Mouse (Mus musculus): Measurements from ENCODE around the gene Lclat1. TPM values are rescaled to one million over a fixed set of nuclear protein-coding genes. Genes with fewer than 3 reads are reported as not detected.

Gene Lclat1
- 14.3 and 27.5 TPM in 2 replicates for total RNA-seq (2014; fragmentation: Nextera tagmentation)
- 11.0 and 12.8 TPM in 2 replicates for total RNA-seq (2017)

GRCm38 (mm10) chr17:73107158-73108157 is at the start of gene Lclat1:
Lclat1 (plus strand) TSS chr17:73107985.
- ATAC-seq (replicated peaks; ENCODE audit: poor library complexity, severe bottlenecking): peak; percentile 98

- no peak for ATAC-seq (replicated peaks; ENCODE audit: poor library complexity, severe bottlenecking)
Observed at GRCm38 (mm10) chr17:73058319-73058718, 49.5 kb upstream of the Lclat1 start.

DNA sequence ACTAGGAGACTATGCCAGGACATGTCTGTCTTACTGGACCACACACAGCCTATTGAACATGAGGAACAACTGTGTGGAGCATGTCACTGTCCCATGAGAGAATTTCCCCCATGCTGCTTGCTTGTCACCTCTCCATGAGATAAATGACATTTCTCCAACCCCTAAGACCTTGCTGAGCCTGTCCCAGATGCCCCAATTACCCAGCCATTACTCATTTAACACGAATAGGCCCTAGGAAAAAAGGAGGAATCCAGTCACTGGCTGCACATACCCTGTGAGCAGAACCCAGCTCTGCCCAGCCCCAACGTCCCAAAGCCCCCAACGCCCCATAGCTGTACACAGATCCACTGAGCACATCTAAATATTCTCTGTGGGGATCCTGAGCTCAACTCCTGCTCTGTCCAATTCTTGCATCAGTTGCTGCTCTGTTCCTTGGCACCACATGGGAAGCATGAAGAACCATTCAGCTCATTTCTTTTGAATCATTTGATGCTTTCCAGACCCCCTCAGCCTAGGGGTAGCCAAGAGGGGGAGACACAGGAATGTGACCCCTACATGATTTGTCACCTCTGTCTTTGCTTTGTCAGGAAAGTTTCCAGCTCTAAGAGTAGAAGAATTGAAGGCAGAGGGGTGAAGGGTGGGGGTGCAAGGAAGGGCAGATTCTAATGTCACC is 47.4 kb upstream of the Lclat1 start:
- no peak for ATAC-seq (replicated peaks; ENCODE audit: poor library complexity, severe bottlenecking)

DNA sequence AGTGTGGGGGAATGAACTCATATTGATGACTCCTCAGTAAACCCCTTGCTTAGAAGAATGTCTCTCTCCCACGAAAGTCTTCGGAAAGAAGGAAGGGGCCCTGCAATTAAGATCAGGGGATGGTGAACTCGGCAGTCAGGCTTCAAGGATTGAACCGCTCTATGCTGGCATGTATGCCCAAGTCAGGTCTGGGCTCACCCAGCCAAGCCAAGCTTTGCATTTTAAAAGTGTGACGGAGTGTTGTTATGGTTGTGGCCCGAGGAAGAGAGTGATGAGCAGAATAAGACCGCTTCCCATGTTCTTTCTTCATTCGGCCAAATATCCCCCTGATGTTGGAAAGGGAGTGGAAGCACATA is 46.9 kb upstream of the Lclat1 start:
- no peak for ATAC-seq (replicated peaks; ENCODE audit: poor library complexity, severe bottlenecking)

DNA sequence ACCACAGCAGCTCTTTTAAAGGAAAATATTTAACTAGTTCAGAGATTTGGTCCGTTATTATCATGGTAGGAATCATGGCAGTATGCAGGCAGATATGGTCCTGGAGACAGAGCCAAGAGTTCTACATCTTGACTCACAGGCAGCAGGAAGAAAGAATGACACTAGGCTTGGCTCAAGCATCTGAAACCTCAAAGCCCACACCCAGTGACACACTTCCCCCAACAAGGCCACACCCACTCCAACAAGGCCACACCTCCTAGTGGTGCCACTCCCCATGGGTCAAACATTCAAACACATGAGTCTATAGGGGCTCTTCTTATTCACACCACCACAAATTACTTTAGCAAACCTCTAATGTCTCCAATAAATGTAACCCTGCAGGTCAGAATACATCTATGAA is 45.1 kb upstream of the Lclat1 start:
- ATAC-seq (replicated peaks; ENCODE audit: poor library complexity, severe bottlenecking): no peak

DNA sequence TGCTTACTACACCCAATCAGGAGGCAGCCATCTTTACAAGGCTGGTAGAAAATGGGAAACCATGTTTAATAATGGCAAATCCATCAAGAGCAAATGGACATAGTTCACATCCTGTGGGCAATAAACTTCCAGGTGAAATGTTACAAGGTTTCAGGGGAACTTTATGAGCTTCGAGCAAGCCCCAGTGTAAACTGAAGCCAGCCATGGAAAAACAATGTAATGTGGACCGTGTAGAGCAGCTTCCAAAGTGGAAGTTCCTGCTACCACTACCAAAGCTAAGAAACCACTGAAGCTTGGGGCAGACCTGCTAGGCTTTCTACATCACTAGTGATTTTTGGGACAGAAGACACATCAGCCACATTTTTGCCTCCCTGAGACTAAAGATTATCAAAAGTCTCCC is 44.5 kb upstream of the Lclat1 start:
- no peak for ATAC-seq (replicated peaks; ENCODE audit: poor library complexity, severe bottlenecking)

GRCm38 (mm10) chr17:73063781-73064180 is 44.0 kb upstream of the Lclat1 start:
- no peak for ATAC-seq (replicated peaks; ENCODE audit: poor library complexity, severe bottlenecking)

DNA sequence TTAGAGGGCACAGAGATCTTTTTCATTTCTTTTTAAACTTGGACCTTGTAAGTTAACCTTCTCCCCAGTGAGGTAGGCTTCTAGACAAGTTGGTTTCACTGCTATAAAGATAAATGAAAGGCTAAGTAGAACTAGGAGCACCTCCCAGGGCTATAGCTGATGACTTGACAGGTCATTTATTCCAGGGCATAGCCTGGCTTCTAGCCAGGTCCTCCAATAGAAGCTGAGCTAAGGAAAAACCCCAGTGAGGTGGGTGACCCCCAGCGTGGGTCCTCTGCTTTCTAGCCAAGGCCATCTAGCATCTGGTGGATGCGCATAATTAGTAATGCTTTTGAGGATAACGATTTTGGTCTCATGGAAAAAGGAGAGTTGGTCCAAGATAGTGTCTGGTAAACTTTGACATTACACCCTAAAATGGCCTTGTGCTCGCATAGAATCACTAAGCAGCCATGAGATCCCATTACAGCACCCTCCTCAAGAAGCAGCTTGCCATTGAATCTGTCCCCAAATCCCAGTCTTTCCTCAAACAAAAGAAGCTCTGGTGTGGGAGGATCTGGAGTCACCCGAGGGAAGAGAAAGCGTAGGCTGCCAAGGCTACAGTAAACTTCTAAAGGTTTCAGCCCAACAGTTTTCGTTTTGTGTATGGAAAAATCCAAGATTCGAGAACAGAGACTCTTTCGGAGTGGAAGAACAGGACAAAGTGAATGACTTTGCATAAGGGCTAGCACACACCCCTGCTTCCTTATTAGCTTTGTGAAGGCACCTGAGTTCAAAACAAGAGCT is 41.2 kb upstream of the Lclat1 start:
- no peak; the same call in 1 of the 2 replicates for ATAC-seq (replicated peaks; ENCODE audit: poor library complexity, severe bottlenecking)

GRCm38 (mm10) chr17:73067423-73067822 is 40.4 kb upstream of the Lclat1 start:
- ATAC-seq (replicated peaks; ENCODE audit: poor library complexity, severe bottlenecking): peak; percentile 62

- ATAC-seq (replicated peaks; ENCODE audit: poor library complexity, severe bottlenecking): no peak
Observed at GRCm38 (mm10) chr17:73068321-73068992, 39.3 kb upstream of the Lclat1 start.

DNA sequence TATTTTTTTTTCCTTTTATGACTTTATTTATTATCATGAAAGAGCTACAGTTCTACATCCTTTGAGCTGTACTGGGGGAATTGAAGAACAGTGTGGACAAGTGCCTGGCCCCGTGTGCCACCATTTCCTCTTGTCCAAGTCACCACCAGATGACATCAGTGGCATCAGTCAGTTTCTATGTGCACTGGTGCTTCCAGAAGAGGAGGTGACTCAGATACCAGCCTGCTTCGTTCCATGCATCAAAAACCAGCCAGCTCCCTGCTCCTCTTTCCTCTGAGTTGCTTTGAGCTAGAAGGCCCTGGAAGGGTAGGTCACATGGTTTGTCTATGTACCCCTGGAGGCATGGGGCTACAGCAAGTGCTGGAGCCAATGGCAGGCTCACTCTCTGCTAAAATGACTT is 37.3 kb upstream of the Lclat1 start:
- no peak for ATAC-seq (replicated peaks; ENCODE audit: poor library complexity, severe bottlenecking)

GRCm38 (mm10) chr17:73071725-73072263 is 36.0 kb upstream of the Lclat1 start:
- ATAC-seq (replicated peaks; ENCODE audit: poor library complexity, severe bottlenecking): no peak

GRCm38 (mm10) chr17:73072286-73072685 is 35.5 kb upstream of the Lclat1 start:
- ATAC-seq (replicated peaks; ENCODE audit: poor library complexity, severe bottlenecking): no peak

- no peak for ATAC-seq (replicated peaks; ENCODE audit: poor library complexity, severe bottlenecking)
Observed at GRCm38 (mm10) chr17:73074631-73075030, 33.2 kb upstream of the Lclat1 start.

DNA sequence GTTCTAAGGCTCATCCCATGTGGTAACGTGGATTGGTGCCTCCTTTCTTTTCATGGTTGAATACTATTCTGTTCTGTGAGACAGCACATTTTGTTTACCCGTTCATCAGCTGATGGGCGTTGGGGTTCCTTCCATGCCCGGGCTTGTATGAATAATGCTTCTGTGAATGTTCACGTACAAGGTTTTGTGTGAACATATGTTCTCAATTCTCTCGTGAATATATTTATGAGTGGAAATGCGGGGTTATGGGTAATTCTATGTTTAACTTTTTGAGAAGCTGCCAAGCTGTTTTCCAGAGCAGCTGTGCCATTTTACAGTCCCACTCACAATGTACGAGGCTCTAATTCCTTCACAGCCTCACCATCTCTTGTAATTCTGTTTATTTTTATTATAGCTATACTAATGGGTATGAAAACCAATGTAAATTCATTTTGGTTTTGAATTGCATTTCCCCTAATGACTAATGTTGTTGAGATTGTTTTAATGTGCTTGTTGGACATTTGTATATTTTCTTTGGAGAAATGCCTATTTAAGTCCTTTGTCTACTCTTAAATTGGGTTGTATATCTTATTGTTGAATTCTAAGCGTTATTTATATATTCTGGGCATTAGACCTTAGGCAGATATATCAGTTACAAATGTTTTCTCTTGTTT is 32.4 kb upstream of the Lclat1 start:
- no peak for ATAC-seq (replicated peaks; ENCODE audit: poor library complexity, severe bottlenecking)

GRCm38 (mm10) chr17:73077638-73078037 is 30.1 kb upstream of the Lclat1 start:
- ATAC-seq (replicated peaks; ENCODE audit: poor library complexity, severe bottlenecking): no peak

GRCm38 (mm10) chr17:73081360-73082133 is 26.2 kb upstream of the Lclat1 start:
- no peak for ATAC-seq (replicated peaks; ENCODE audit: poor library complexity, severe bottlenecking)

DNA sequence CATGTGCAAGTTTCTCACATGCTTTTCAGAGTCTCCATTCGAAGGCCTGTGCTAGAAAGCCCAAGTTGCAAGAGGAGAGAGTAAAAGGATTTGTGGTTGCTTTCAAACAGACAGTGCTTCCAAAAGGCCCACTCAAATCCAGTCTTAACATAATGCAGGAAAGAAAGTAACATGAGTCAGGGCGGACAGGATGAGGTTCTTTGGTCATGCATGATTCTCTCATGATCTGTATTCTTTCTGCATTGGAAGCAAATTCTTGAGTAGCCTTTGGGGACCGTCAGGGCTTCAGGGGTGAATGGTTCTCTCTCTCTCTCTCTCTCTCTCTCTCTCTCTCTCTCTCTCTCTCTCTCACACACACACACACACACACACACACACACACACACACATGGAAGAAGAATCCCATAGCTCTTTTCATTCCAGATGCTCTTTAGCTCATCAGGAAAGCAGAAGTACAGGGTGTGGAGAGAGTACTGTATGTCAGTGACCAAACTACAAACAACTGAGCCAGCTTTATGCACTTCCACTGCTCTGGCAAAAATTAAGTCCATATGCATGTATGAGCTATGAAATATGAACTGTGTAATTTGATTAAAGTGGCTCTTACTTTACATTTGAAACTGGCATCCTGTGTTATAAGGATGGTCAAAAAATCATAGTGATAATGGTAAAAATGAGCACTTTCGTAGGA is 25.1 kb upstream of the Lclat1 start:
- ATAC-seq (replicated peaks; ENCODE audit: poor library complexity, severe bottlenecking): no peak
